Mouse (Mus musculus) hindbrain, embryonic 16.5 days (tissue): Measurements from ENCODE around the gene Chrng. TPM values are rescaled to one million over a fixed set of nuclear protein-coding genes. Genes with fewer than 3 reads are reported as not detected.

ENCODE experiments used
- ATAC-seq: fragments of 200-750 bp; cut with Nextera tagmentation; 2 replicates; pipeline ENCODE4 v1.8.0; 2017; ENCODE audit warnings: moderate TSS enrichment, moderate library complexity
- H3K27ac ChIP-seq: fragments of 300-500 bp; sonication (generic); 2 replicates; pipeline ENCODE4 v1.5.1; 2014; ENCODE audit warnings: low read depth, mild to moderate bottlenecking, control low read depth, low read length, moderate library complexity
- H3K27me3 ChIP-seq: fragments of 300-500 bp; sonication (generic); replicated peaks from 2 replicates; pipeline ENCODE4 v1.6.1; 2014; ENCODE audit warnings: low read length; ENCODE audit not compliant: control insufficient read depth, insufficient read depth
- H3K36me3 ChIP-seq: fragments of 300-500 bp; sonication (generic); 2 replicates; pipeline ENCODE4 v1.6.1; 2014; ENCODE audit warnings: mild to moderate bottlenecking, low read length, moderate library complexity, mixed read lengths; ENCODE audit not compliant: control insufficient read depth, insufficient read depth
- H3K4me1 ChIP-seq: fragments of 300-500 bp; sonication (generic); 2 replicates; pipeline ENCODE4 v1.6.1; 2014; ENCODE audit warnings: low read depth, low read length; ENCODE audit not compliant: control insufficient read depth, insufficient read depth
- H3K4me2 ChIP-seq: fragments of 300-500 bp; sonication (generic); 2 replicates; pipeline ENCODE4 v1.6.1; 2014; ENCODE audit warnings: mild to moderate bottlenecking, low read length, control low read depth, moderate library complexity
- H3K4me3 ChIP-seq: fragments of 300-500 bp; sonication (generic); 2 replicates; pipeline ENCODE4 v1.5.1; 2014; ENCODE audit warnings: mild to moderate bottlenecking, low read length, control low read depth, moderate library complexity
- H3K9ac ChIP-seq: fragments of 300-500 bp; sonication (generic); 2 replicates; pipeline ENCODE4 v1.6.1; 2014; ENCODE audit warnings: low read depth, mild to moderate bottlenecking, control low read depth, low read length, moderate library complexity
- H3K9me3 ChIP-seq: fragments of 300-500 bp; sonication (generic); 2 replicates; pipeline ENCODE4 v1.6.1; 2014; ENCODE audit warnings: mild to moderate bottlenecking, low read length, moderate library complexity; ENCODE audit not compliant: control insufficient read depth
- WGBS: fragments of 180-500 bp; shearing (Covaris S2); extraction: QIAGEN DNeasy Blood & Tissue Kit; methylation state at CpG from one replicate; pipeline ENCODE4 v1.1.7; 2014; 5-methylcytosine and 5-hydroxymethylcytosine counted together
- polyA plus RNA-seq: library from polyadenylated mRNA; unstranded; fragments of >200 nt; fragmentation: Nextera tagmentation; extraction: Ambion mirVana; gene quantifications from 2 replicates; pipeline ENCODE4 v1.2.1, GENCODE M21; 2015

Chrng gene
- polyA plus RNA-seq, 1 experiment from 2014 or later: not detected

- H3K4me2 ChIP-seq: peak overlapping the region; percentile 97
- H3K36me3 ChIP-seq: no peaks in the 10 kb centered on the region
- WGBS: under 1% methylated on average over 15 of the region's 15 CpGs
- H3K4me1 ChIP-seq: peaks cover 18% of the 10 kb centered on the region
- no peak overlapping the region for H3K27ac ChIP-seq
- no peaks in the 10 kb centered on the region for H3K9me3 ChIP-seq
- H3K9ac ChIP-seq: peak overlapping the region; percentile 67
- peak overlapping the region; percentile 59 for H3K4me3 ChIP-seq
- peaks cover 26% of the 10 kb centered on the region for H3K27me3 ChIP-seq
- ATAC-seq: peak; percentile 50
Observed at GRCm38 (mm10) chr1:87187037-87187355, 17.5 kb upstream of the Chrng start.

DNA sequence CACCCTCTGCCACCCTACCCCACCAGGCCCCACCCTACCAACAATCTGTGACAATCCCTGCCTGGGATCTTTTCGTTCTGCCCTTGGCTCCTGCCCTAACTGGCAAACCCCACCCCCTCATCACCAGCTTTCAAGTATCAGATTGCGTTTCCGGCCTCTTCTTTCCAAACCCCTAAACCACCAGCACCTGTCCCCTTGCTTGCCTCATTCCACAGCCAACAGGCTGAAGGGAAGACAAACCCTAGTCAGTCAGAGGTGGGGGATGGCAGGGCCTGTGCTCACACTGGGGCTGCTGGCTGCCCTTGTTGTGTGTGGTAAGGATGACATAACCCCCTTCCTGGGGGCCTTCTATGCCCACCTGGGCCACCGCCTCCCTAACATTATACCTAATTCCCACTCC, 14.0 kb upstream of the Chrng start, which contains the start of gene Chrnd:
TSS of gene Chrnd (plus strand) at position 179 of the 400 bp plus-strand sequence.
- peaks cover 18% of the 10 kb centered on the region for H3K27me3 ChIP-seq
- ATAC-seq: no peak
- no peaks in the 10 kb centered on the region for H3K36me3 ChIP-seq
- 37% methylated on average over 4 of the region's 4 CpGs for WGBS
- peaks cover 9% of the 10 kb centered on the region for H3K4me1 ChIP-seq
- no peak within 1 kb of the TSS for H3K4me3 ChIP-seq
- H3K27ac ChIP-seq: no peak within 1 kb of the TSS
- no peak within 1 kb of the TSS for H3K9ac ChIP-seq
- no peak within 1 kb of the TSS for H3K4me2 ChIP-seq
- H3K9me3 ChIP-seq: no peaks in the 10 kb centered on the region

GRCm38 (mm10) chr1:87197296-87197695, 7.2 kb upstream of the Chrng start:
- ATAC-seq: no peak
- H3K27ac ChIP-seq: no peak overlapping the region
- no peak overlapping the region for H3K4me3 ChIP-seq
- H3K9me3 ChIP-seq: no peaks in the 10 kb centered on the region
- H3K4me1 ChIP-seq: no peaks in the 10 kb centered on the region
- no peaks in the 10 kb centered on the region for H3K36me3 ChIP-seq
- H3K27me3 ChIP-seq: no peaks in the 10 kb centered on the region; the same call in 1 of the 2 replicates
- 86% methylated on average over 9 of the region's 9 CpGs for WGBS
- H3K9ac ChIP-seq: no peak overlapping the region
- no peak overlapping the region for H3K4me2 ChIP-seq

- H3K4me2 ChIP-seq: no peak overlapping the region
- no peaks in the 10 kb centered on the region for H3K9me3 ChIP-seq
- no peaks in the 10 kb centered on the region for H3K36me3 ChIP-seq
- no peak overlapping the region for H3K9ac ChIP-seq
- 73% methylated on average over 12 of the region's 12 CpGs for WGBS
- no peak for ATAC-seq
- no peak overlapping the region for H3K4me3 ChIP-seq
- no peaks in the 10 kb centered on the region; the same call in 1 of the 2 replicates for H3K27me3 ChIP-seq
- no peak overlapping the region for H3K27ac ChIP-seq
- no peaks in the 10 kb centered on the region for H3K4me1 ChIP-seq
Observed at GRCm38 (mm10) chr1:87198119-87199065, 6.1 kb upstream of the Chrng start.

GRCm38 (mm10) chr1:87200811-87201210, 3.6 kb upstream of the Chrng start:
- Histone ChIP-seq H3K27me3 (no peaks in the 10 kb centered on the region; the same call in 1 of the 2 replicates), H3K4me2 (no peak overlapping the region), H3K4me1 (no peaks in the 10 kb centered on the region), H3K27ac (no peak overlapping the region), H3K9ac (no peak overlapping the region), H3K4me3 (no peak overlapping the region), H3K36me3 (no peaks in the 10 kb centered on the region), H3K9me3 (no peaks in the 10 kb centered on the region)
- no peak for ATAC-seq
- 65% methylated on average over 2 of the region's 2 CpGs for WGBS

DNA sequence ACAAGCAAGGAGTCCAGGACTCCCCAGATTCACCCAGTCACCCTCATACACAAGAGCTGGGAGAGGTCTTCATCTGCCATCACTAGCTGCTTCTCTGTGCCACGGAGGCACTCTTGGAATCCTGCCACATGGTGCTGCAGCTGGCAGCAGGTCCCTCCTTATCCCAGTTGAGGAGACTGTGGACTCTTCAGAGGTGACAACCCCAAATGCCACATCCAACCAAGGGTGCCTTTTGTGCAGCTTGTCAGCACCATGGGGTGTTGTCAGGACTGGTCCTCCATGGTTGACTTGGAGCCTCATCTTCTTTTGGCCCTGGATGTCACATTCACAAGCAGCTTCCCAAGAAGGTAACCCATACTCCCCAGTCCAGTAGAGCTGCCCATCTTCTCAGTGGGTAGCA, 2.6 kb upstream of the Chrng start:
- Histone ChIP-seq H3K4me2 (no peak overlapping the region), H3K36me3 (no peaks in the 10 kb centered on the region), H3K4me3 (no peak overlapping the region), H3K27ac (no peak overlapping the region), H3K9ac (no peak overlapping the region), H3K4me1 (no peaks in the 10 kb centered on the region), H3K27me3 (peaks cover 2% of the 10 kb centered on the region), H3K9me3 (no peaks in the 10 kb centered on the region)
- WGBS: 59% methylated on average over 1 of the region's 1 CpGs
- no peak for ATAC-seq

- no peaks in the 10 kb centered on the region for H3K4me1 ChIP-seq
- WGBS: 84% methylated on average over 5 of the region's 5 CpGs
- H3K9me3 ChIP-seq: no peaks in the 10 kb centered on the region
- ATAC-seq: no peak
- no peak overlapping the region for H3K9ac ChIP-seq
- no peak overlapping the region for H3K4me3 ChIP-seq
- no peak overlapping the region for H3K27ac ChIP-seq
- no peaks in the 10 kb centered on the region for H3K36me3 ChIP-seq
- peaks cover 2% of the 10 kb centered on the region for H3K27me3 ChIP-seq
- no peak overlapping the region for H3K4me2 ChIP-seq
Observed at GRCm38 (mm10) chr1:87203779-87204178, 678 bp upstream of the Chrng start.

GRCm38 (mm10) chr1:87205038-87205437, 581 bp downstream of the Chrng start:
- ATAC-seq: no peak
- Histone ChIP-seq H3K4me2 (no peak overlapping the region), H3K9me3 (no peaks in the 10 kb centered on the region), H3K4me1 (no peaks in the 10 kb centered on the region), H3K27ac (no peak overlapping the region), H3K9ac (no peak overlapping the region), H3K4me3 (no peak overlapping the region), H3K27me3 (peaks cover 2% of the 10 kb centered on the region; the same call in 1 of the 2 replicates), H3K36me3 (no peaks in the 10 kb centered on the region)
- WGBS: 67% methylated on average over 6 of the region's 6 CpGs

- no peaks in the 10 kb centered on the region for H3K9me3 ChIP-seq
- no peak overlapping the region for H3K4me3 ChIP-seq
- no peak overlapping the region for H3K9ac ChIP-seq
- 49% methylated on average over 3 of the region's 3 CpGs for WGBS
- peaks cover 2% of the 10 kb centered on the region; the same call in 1 of the 2 replicates for H3K27me3 ChIP-seq
- ATAC-seq: no peak
- no peak overlapping the region for H3K4me2 ChIP-seq
- no peak overlapping the region for H3K27ac ChIP-seq
- no peaks in the 10 kb centered on the region for H3K4me1 ChIP-seq
- no peaks in the 10 kb centered on the region for H3K36me3 ChIP-seq
Observed at GRCm38 (mm10) chr1:87205502-87205901, 1.0 kb downstream of the Chrng start.
